Mouse (Mus musculus): Measurements from ENCODE around the gene Slc9a2.

- TF ChIP-seq POLR2A (IDR thresholded peaks at IDR 0.05; ENCODE audit: borderline replicate concordance, extremely low read depth, low read depth, low read length) (no peak), CTCF (IDR thresholded peaks at IDR 0.05; ENCODE audit: insufficient read depth, low read length) (no peak)
These were observed 709 bp downstream of the Slc9a2 start for GRCm38 (mm10) chr1:40680868-40681698.

All from lung, adult 2 months (tissue).